Mouse (Mus musculus): ENCODE measurements around the gene Ces4a. TPM values are rescaled to one million over a fixed set of nuclear protein-coding genes. Genes with fewer than 3 reads are reported as not detected.

Ces4a gene
- polyA plus RNA-seq, 1 experiment, result 0.07 TPM

GRCm38 (mm10) chr8:105157555-105157954 lies 26.0 kb downstream of the Ces4a start:
- WGBS, result 52% methylated on average over 10 of the region's 10 CpGs
- no peak overlapping the region for H3K27ac ChIP-seq (ENCODE audit: insufficient read depth, low read length)
- DNase-seq, result no peak
- TF ChIP-seq POLR2A (IDR thresholded peaks at IDR 0.05; ENCODE audit: borderline replicate concordance, insufficient read depth, low read length), result no peak
- TF ChIP-seq CTCF (IDR thresholded peaks at IDR 0.05; ENCODE audit: borderline replicate concordance, insufficient read depth, low read depth, low read length), result peak; percentile 33; the same call in 1 of the 2 replicates
- no peaks in the 10 kb centered on the region for H3K27me3 ChIP-seq (ENCODE audit: control insufficient read depth, insufficient read depth, low read length)
- H3K4me1 ChIP-seq (ENCODE audit: control insufficient read depth, insufficient read depth, low read length), result no peaks in the 10 kb centered on the region; the same call in 1 of the 2 replicates
- H3K4me3 ChIP-seq (replicated peaks; ENCODE audit: insufficient read depth, low read depth, low read length), result no peak overlapping the region

GRCm38 (mm10) chr8:105158084-105158483 lies 26.5 kb downstream of the Ces4a start:
- Histone ChIP-seq H3K27ac (ENCODE audit: insufficient read depth, low read length) (no peak overlapping the region), H3K27me3 (ENCODE audit: control insufficient read depth, insufficient read depth, low read length) (no peaks in the 10 kb centered on the region), H3K4me3 (replicated peaks; ENCODE audit: insufficient read depth, low read depth, low read length) (no peak overlapping the region), H3K4me1 (ENCODE audit: control insufficient read depth, insufficient read depth, low read length) (no peaks in the 10 kb centered on the region; the same call in 1 of the 2 replicates)
- TF ChIP-seq POLR2A (IDR thresholded peaks at IDR 0.05; ENCODE audit: borderline replicate concordance, insufficient read depth, low read length) (no peak), CTCF (IDR thresholded peaks at IDR 0.05; ENCODE audit: borderline replicate concordance, insufficient read depth, low read depth, low read length) (no peak)
- DNase-seq, result no peak
- 80% methylated on average over 3 of the region's 3 CpGs for WGBS

DNA sequence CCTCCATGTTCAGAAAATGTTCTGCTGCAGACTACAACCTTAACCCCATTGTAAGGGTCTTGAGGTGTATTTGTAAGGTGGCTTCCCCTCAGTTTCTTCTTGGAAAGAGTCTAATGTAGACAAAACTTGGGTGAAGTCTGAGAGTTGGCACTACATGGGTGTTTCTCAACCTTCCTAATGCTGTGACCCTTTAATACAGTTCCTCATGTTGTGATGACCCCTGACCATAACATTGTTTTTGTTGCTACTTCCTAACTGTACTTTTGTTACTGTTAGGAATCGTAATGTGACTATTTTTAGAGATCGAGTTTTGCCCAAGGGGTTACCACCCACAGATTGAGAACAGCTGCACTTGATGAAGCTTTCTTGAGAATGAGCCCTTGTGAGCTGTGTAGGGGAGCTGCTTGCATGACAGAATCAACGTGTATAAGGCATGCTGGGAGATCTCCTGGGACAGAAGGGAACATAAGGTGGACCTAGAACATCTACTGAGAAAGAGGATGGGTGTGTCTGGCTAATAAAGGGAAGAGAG lies 29.6 kb downstream of the Ces4a start:
- Histone ChIP-seq H3K27me3 (ENCODE audit: control insufficient read depth, insufficient read depth, low read length) (no peaks in the 10 kb centered on the region), H3K4me3 (replicated peaks; ENCODE audit: insufficient read depth, low read depth, low read length) (no peak overlapping the region), H3K27ac (ENCODE audit: insufficient read depth, low read length) (no peak overlapping the region), H3K4me1 (ENCODE audit: control insufficient read depth, insufficient read depth, low read length) (no peaks in the 10 kb centered on the region)
- WGBS, result 52% methylated on average over 3 of the region's 3 CpGs
- no peak for DNase-seq
- TF ChIP-seq CTCF (IDR thresholded peaks at IDR 0.05; ENCODE audit: borderline replicate concordance, insufficient read depth, low read depth, low read length) (no peak), POLR2A (IDR thresholded peaks at IDR 0.05; ENCODE audit: borderline replicate concordance, insufficient read depth, low read length) (no peak)

DNA sequence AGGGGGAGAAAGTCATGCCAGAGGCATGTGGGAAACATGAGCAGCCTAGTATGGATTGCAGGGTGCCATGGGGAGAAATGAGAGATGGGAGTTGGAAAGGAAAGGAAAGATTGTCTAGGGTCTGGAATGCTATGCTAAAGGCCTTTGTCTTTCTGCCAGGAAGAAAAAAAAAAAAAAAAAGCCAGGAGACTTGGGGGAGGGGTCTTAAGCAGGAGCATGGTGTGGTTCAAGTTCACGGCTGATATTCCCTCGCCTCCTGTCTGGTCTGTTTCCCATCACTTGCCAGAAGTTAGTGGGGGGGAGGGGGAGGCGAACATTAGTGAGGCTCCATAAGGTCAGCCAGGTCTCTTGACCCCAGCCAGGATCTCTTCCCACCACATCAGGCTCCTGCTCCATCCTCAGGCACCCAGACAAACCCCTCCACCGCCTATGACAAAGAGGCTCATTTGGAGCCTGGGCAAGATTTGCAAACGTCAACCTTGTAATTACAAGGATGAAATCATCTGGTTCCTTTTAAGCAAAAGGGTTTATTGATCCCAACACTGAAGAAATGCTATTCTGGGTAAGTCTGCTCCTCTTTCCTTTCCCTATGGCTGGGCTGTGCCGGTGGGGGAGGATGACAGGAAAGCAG lies 32.8 kb downstream of the Ces4a start:
- no peak for DNase-seq
- TF ChIP-seq POLR2A (IDR thresholded peaks at IDR 0.05; ENCODE audit: borderline replicate concordance, insufficient read depth, low read length), result no peak
- TF ChIP-seq CTCF (IDR thresholded peaks at IDR 0.05; ENCODE audit: borderline replicate concordance, insufficient read depth, low read depth, low read length), result no peak
- Histone ChIP-seq H3K27me3 (ENCODE audit: control insufficient read depth, insufficient read depth, low read length) (no peaks in the 10 kb centered on the region), H3K4me1 (ENCODE audit: control insufficient read depth, insufficient read depth, low read length) (no peaks in the 10 kb centered on the region), H3K4me3 (replicated peaks; ENCODE audit: insufficient read depth, low read depth, low read length) (no peak overlapping the region), H3K27ac (ENCODE audit: insufficient read depth, low read length) (no peak overlapping the region)
- WGBS, result 45% methylated on average over 6 of the region's 6 CpGs

GRCm38 (mm10) chr8:105165191-105165590 lies 33.6 kb downstream of the Ces4a start:
- TF ChIP-seq POLR2A (IDR thresholded peaks at IDR 0.05; ENCODE audit: borderline replicate concordance, insufficient read depth, low read length), result no peak
- TF ChIP-seq CTCF (IDR thresholded peaks at IDR 0.05; ENCODE audit: borderline replicate concordance, insufficient read depth, low read depth, low read length), result no peak
- Histone ChIP-seq H3K4me1 (ENCODE audit: control insufficient read depth, insufficient read depth, low read length) (no peaks in the 10 kb centered on the region), H3K27me3 (ENCODE audit: control insufficient read depth, insufficient read depth, low read length) (no peaks in the 10 kb centered on the region), H3K4me3 (replicated peaks; ENCODE audit: insufficient read depth, low read depth, low read length) (no peak overlapping the region), H3K27ac (ENCODE audit: insufficient read depth, low read length) (no peak overlapping the region)
- no peak for DNase-seq
- WGBS, result 91% methylated on average over 2 of the region's 2 CpGs

DNA sequence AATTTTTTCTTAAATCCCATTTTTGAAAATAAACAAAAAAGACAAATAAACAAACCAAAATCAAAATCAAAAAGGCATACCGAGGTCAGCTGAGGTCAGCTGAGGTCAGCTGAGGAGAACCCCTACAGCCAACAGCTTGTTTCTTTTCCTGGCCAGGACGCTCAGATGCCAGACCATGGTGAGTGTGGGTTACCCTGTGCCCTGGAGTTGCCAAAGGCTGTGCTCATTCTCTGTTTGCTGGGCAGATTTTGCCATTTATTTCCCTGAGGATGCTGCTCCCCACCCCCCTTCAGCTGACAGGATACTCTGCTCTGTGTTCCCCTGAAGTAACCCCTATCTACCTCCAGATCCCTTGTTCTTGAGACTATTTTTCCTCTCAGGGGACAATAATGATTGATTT lies 35.5 kb downstream of the Ces4a start:
- H3K4me3 ChIP-seq (replicated peaks; ENCODE audit: insufficient read depth, low read depth, low read length), result no peak overlapping the region
- DNase-seq, result no peak
- no peak overlapping the region for H3K27ac ChIP-seq (ENCODE audit: insufficient read depth, low read length)
- no peaks in the 10 kb centered on the region for H3K27me3 ChIP-seq (ENCODE audit: control insufficient read depth, insufficient read depth, low read length)
- TF ChIP-seq POLR2A (IDR thresholded peaks at IDR 0.05; ENCODE audit: borderline replicate concordance, insufficient read depth, low read length) (no peak), CTCF (IDR thresholded peaks at IDR 0.05; ENCODE audit: borderline replicate concordance, insufficient read depth, low read depth, low read length) (no peak)
- no peaks in the 10 kb centered on the region for H3K4me1 ChIP-seq (ENCODE audit: control insufficient read depth, insufficient read depth, low read length)
- 63% methylated on average over 2 of the region's 2 CpGs for WGBS

DNA sequence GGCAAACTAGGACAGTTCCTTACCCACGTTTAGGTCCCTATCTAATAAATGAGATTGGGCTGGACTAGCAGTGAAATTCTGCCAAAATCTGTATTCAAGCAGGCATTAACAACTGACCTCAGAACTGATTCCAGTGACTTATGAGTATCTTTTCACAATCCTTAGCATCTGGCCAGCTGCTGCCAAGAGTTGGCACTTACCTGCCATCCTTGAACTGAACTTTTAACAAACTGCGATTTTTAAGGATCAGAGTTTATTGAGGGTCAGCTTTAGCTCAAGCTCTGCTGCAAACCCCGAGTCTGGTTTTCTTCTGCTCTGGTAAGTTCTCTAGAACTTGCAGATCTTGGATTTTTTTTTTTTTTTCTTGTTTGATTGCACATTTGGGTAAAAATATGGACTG lies 38.0 kb downstream of the Ces4a start:
- H3K4me1 ChIP-seq (ENCODE audit: control insufficient read depth, insufficient read depth, low read length), result no peaks in the 10 kb centered on the region
- no peak for DNase-seq
- no peak for TF ChIP-seq CTCF (IDR thresholded peaks at IDR 0.05; ENCODE audit: borderline replicate concordance, insufficient read depth, low read depth, low read length)
- 56% methylated on average over 3 of the region's 3 CpGs for WGBS
- no peak overlapping the region for H3K27ac ChIP-seq (ENCODE audit: insufficient read depth, low read length)
- H3K27me3 ChIP-seq (ENCODE audit: control insufficient read depth, insufficient read depth, low read length), result no peaks in the 10 kb centered on the region
- no peak overlapping the region for H3K4me3 ChIP-seq (replicated peaks; ENCODE audit: insufficient read depth, low read depth, low read length)

DNA sequence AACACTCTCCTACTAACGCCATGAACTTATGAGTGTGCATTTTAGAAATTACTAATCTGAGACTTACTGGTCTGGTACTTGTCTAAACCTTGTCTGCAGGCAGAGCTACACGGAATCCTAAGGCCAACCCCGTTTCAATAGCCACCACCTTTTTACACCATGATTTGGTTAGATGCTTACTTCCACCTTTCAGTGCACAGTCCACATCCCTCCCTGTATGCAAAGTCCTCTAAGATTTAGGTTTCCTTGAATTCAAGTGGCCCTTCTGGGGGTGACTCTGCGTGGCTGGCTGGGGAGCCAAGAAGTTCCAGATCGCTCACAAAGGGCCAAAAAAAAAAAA lies 38.4 kb downstream of the Ces4a start:
- no peaks in the 10 kb centered on the region for H3K4me1 ChIP-seq (ENCODE audit: control insufficient read depth, insufficient read depth, low read length)
- DNase-seq, result no peak
- 5% methylated on average over 5 of the region's 5 CpGs for WGBS
- TF ChIP-seq CTCF (IDR thresholded peaks at IDR 0.05; ENCODE audit: borderline replicate concordance, insufficient read depth, low read depth, low read length) (no peak), POLR2A (IDR thresholded peaks at IDR 0.05; ENCODE audit: borderline replicate concordance, insufficient read depth, low read length) (no peak)
- H3K27ac ChIP-seq (ENCODE audit: insufficient read depth, low read length), result peak overlapping the region; percentile 24; the same call in 1 of the 2 replicates
- no peaks in the 10 kb centered on the region for H3K27me3 ChIP-seq (ENCODE audit: control insufficient read depth, insufficient read depth, low read length)
- H3K4me3 ChIP-seq (replicated peaks; ENCODE audit: insufficient read depth, low read depth, low read length), result peak overlapping the region; percentile 88
